Mouse (Mus musculus) neural tube, embryonic 11.5 days (tissue): ENCODE results near the gene Ets1. TPM values are rescaled to one million over a fixed set of nuclear protein-coding genes. Genes with fewer than 3 reads are reported as not detected.

ENCODE experiments used
- ATAC-seq: fragments of 200-750 bp; cut with Nextera tagmentation; 2 replicates; pipeline ENCODE4 v1.8.0; 2017; ENCODE audit warnings: moderate number of reproducible peaks, mild to moderate bottlenecking, moderate TSS enrichment, moderate library complexity; ENCODE audit not compliant: insufficient read depth, low FRiP score, low TSS enrichment
- DNase-seq: peaks from one replicate; pipeline ENCODE4 v3.0.0-alpha.2; 2015; ENCODE audit warnings: low spot score
- H3K27ac ChIP-seq: fragments of 300-500 bp; sonication (generic); 2 replicates; pipeline ENCODE4 v1.5.1; 2014; ENCODE audit warnings: low read depth, mild to moderate bottlenecking, low read length
- H3K27me3 ChIP-seq: fragments of 300-500 bp; sonication (generic); 2 replicates; pipeline ENCODE4 v1.6.1; 2014; ENCODE audit warnings: mild to moderate bottlenecking, low read length, mixed read lengths; ENCODE audit not compliant: control insufficient read depth, insufficient read depth
- H3K36me3 ChIP-seq: fragments of 300-500 bp; sonication (generic); 2 replicates; pipeline ENCODE4 v1.6.1; 2014; ENCODE audit warnings: mild to moderate bottlenecking, low read length, moderate library complexity, mixed read lengths; ENCODE audit not compliant: control insufficient read depth, insufficient read depth
- H3K4me1 ChIP-seq: fragments of 300-500 bp; sonication (generic); 2 replicates; pipeline ENCODE4 v1.6.1; 2014; ENCODE audit warnings: low read length, mixed read lengths; ENCODE audit not compliant: control insufficient read depth, insufficient read depth
- H3K4me2 ChIP-seq: fragments of 300-500 bp; sonication (generic); 2 replicates; pipeline ENCODE4 v1.6.1; 2014; ENCODE audit warnings: low read depth, mild to moderate bottlenecking, moderate library complexity
- H3K4me3 ChIP-seq: fragments of 300-500 bp; sonication (generic); 2 replicates; pipeline ENCODE4 v1.5.1; 2014; ENCODE audit warnings: low read depth, low read length
- H3K9ac ChIP-seq: fragments of 300-500 bp; sonication (generic); 2 replicates; pipeline ENCODE4 v1.6.1; 2014; ENCODE audit warnings: mild to moderate bottlenecking, low read length
- H3K9me3 ChIP-seq: fragments of 300-500 bp; sonication (generic); 2 replicates; pipeline ENCODE4 v1.6.1; 2016; ENCODE audit warnings: low read length; ENCODE audit not compliant: control insufficient read depth
- WGBS: fragments of 180-500 bp; shearing (Covaris S2); extraction: QIAGEN DNeasy Blood & Tissue Kit; methylation state at CpG from one replicate; pipeline ENCODE4 v1.1.7; 2014; 5-methylcytosine and 5-hydroxymethylcytosine counted together
- polyA plus RNA-seq: library from polyadenylated mRNA; unstranded; fragments of >200 nt; fragmentation: Nextera tagmentation; extraction: Ambion mirVana; gene quantifications from 2 replicates; pipeline ENCODE4 v1.2.1, GENCODE M21; 2014

Gene Ets1
- polyA plus RNA-seq, 1 experiment from 2014 or later: 34.4 TPM

- Histone ChIP-seq H3K9me3 (no peaks in the 10 kb centered on the region), H3K27me3 (peaks cover 12% of the 10 kb centered on the region), H3K4me3 (no peak overlapping the region), H3K9ac (no peak overlapping the region), H3K4me2 (no peak overlapping the region), H3K36me3 (no peaks in the 10 kb centered on the region), H3K27ac (no peak overlapping the region), H3K4me1 (no peaks in the 10 kb centered on the region)
- ATAC-seq (no peak), DNase-seq (no peak)
- WGBS: 80% methylated on average over 8 of the region's 8 CpGs
These were observed 63.4 kb downstream of the Ets1 start for GRCm38 (mm10) chr9:32699391-32699841.

GRCm38 (mm10) chr9:32700091-32700905 lies 64.3 kb downstream of the Ets1 start:
- H3K4me3 ChIP-seq: no peak overlapping the region
- H3K4me1 ChIP-seq: no peaks in the 10 kb centered on the region
- no peaks in the 10 kb centered on the region for H3K36me3 ChIP-seq
- DNase-seq: no peak
- H3K27ac ChIP-seq: no peak overlapping the region
- no peak overlapping the region for H3K9ac ChIP-seq
- H3K27me3 ChIP-seq: peaks cover 12% of the 10 kb centered on the region
- no peaks in the 10 kb centered on the region for H3K9me3 ChIP-seq
- 81% methylated on average over 7 of the region's 7 CpGs for WGBS
- H3K4me2 ChIP-seq: no peak overlapping the region
- no peak for ATAC-seq

DNA sequence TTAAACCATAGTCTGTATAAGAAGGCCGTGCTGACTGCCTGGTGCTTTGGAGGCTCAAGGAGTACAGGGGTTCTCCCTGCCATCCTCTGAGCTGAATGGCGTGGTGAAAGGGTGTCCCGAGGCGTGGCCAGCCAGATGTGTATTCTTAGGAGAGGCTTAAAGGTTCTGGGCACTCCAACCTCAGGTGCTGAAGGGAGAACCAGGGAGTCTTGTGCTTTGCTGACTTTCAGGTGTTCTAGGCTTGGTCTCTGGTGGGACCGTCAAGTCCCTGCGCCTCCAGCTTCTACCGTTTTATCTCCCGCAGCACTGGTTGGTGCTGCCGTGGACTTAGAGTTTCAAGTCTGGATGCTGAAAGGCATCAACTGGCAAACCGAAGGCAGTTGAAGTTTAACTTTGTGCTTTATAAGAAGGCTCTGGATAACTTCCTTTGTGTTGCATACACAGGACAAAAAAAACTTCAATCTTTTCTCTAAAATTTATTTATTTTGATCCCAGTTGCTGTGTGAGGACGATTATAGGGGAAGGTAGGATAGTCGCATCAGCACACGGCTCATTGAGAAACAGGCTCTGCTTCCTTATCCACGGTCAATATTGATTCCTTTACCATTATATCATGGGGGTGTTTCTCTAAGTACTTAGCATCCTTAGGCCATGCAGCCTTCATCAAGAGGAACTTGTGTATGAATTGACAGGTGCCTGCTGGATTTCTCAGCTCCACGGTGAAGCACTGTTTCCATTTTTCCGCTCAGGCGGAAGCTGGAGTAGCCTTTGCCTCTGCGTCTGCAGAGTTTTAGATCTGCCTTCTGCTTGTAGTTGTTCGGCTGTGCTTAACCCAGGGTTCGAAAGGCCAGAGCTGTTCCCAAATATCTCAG lies 65.3 kb downstream of the Ets1 start:
- Histone ChIP-seq H3K9me3 (no peaks in the 10 kb centered on the region), H3K9ac (no peak overlapping the region), H3K27me3 (peaks cover 12% of the 10 kb centered on the region), H3K4me3 (no peak overlapping the region), H3K4me2 (no peak overlapping the region), H3K27ac (no peak overlapping the region), H3K36me3 (no peaks in the 10 kb centered on the region), H3K4me1 (0 out of 2 replicates have a peak, but pooled peaks cover 3% of the 10 kb centered on the region)
- DNase-seq: no peak
- 84% methylated on average over 20 of the region's 20 CpGs for WGBS
- no peak for ATAC-seq

GRCm38 (mm10) chr9:32701998-32702305 lies 65.9 kb downstream of the Ets1 start:
- 0 out of 2 replicates have a peak, but pooled peaks cover 3% of the 10 kb centered on the region for H3K4me1 ChIP-seq
- H3K9ac ChIP-seq: no peak overlapping the region
- no peaks in the 10 kb centered on the region for H3K36me3 ChIP-seq
- ATAC-seq: no peak
- no peak overlapping the region for H3K27ac ChIP-seq
- no peaks in the 10 kb centered on the region for H3K9me3 ChIP-seq
- no peak overlapping the region for H3K4me2 ChIP-seq
- peaks cover 8% of the 10 kb centered on the region for H3K27me3 ChIP-seq
- H3K4me3 ChIP-seq: no peak overlapping the region
- DNase-seq: no peak
- WGBS: 89% methylated on average over 2 of the region's 2 CpGs

GRCm38 (mm10) chr9:32702836-32703395 lies 66.9 kb downstream of the Ets1 start:
- H3K9me3 ChIP-seq: no peaks in the 10 kb centered on the region
- DNase-seq: no peak
- 0 out of 2 replicates have a peak, but pooled peaks cover 3% of the 10 kb centered on the region for H3K4me1 ChIP-seq
- H3K4me2 ChIP-seq: no peak overlapping the region
- no peak for ATAC-seq
- H3K4me3 ChIP-seq: no peak overlapping the region
- WGBS: 60% methylated on average over 4 of the region's 4 CpGs
- H3K9ac ChIP-seq: no peak overlapping the region
- H3K27ac ChIP-seq: no peak overlapping the region
- no peaks in the 10 kb centered on the region for H3K27me3 ChIP-seq
- no peaks in the 10 kb centered on the region for H3K36me3 ChIP-seq

DNA sequence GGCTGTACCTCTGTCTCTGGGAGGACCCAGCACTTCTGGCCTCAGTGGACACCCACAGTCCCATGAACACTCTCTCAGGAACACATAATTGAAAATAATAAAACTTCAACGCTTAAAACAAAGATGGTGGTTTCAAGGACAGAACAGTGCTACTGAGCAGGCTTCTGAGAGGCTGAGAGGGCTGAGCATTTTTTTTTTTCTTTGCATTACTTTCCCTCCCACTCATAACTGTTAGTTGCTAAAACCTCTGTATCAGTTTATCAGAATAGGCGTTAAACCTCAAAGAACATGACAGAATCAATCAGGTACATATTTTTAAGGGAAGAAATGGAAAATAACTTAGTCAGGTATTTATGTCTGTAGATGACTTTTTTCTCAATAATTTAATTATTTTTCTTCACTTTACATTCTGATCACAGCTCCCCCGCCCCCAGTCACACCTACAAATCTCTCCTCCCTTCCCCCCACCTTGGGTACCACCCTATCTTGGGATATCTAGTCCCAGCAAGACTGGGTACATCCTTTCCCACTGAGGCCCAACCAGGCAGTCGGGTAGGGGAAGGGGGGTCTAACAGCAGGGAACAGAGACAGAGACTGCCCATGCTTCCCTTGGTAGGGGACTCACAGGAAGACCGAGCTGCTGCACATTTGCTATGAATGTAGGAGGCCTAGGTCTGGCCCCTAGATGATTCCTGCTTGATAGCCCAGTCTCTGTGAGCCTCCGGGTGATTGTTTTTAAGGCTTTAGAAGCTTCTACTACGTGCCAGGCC lies 68.1 kb downstream of the Ets1 start:
- ATAC-seq: no peak
- Histone ChIP-seq H3K27ac (no peak overlapping the region), H3K4me1 (0 out of 2 replicates have a peak, but pooled peaks cover 3% of the 10 kb centered on the region), H3K4me2 (no peak overlapping the region), H3K36me3 (no peaks in the 10 kb centered on the region), H3K4me3 (no peak overlapping the region), H3K9me3 (no peaks in the 10 kb centered on the region), H3K9ac (no peak overlapping the region), H3K27me3 (no peaks in the 10 kb centered on the region)
- WGBS: 73% methylated on average over 7 of the region's 7 CpGs
- DNase-seq: no peak

DNA sequence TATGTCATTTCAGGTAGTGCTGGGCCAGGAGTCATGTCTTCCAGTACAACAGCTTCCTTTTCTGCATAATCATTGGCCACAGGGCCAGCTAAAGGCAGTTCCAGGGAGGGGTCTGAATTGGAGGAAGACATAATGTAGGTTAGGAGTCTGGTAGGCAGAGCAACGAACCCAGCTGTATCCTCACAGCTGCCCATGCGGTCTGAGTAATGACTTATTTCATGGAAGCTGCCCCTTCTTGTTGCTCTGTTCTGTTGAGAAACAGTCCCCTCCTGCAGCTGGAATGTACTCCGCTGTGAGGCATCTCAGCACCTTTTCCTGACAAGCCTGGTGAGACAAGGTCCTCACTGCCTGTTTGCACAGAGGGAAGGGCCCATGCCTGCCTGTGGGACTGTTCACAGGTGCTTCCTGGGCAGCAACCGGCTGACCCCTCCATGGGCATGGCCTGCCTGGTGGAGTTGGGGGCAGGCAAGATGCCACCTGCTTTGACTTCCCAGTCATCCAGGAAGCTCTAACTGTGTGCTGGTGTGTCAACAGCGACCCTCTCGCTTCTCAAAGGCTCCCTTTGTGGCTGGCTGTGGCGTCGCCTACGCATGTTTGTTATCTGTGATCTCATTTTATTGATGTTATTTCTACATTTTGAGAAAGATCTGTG lies 69.9 kb downstream of the Ets1 start:
- H3K4me1 ChIP-seq: 0 out of 2 replicates have a peak, but pooled peaks cover 3% of the 10 kb centered on the region
- H3K36me3 ChIP-seq: no peaks in the 10 kb centered on the region
- WGBS: 71% methylated on average over 9 of the region's 9 CpGs
- ATAC-seq: no peak
- H3K9me3 ChIP-seq: no peaks in the 10 kb centered on the region
- H3K27ac ChIP-seq: no peak overlapping the region
- H3K4me2 ChIP-seq: no peak overlapping the region
- DNase-seq: no peak
- H3K9ac ChIP-seq: no peak overlapping the region
- no peaks in the 10 kb centered on the region for H3K27me3 ChIP-seq
- H3K4me3 ChIP-seq: no peak overlapping the region

- ATAC-seq: no peak
- Histone ChIP-seq H3K9ac (no peak overlapping the region), H3K36me3 (no peaks in the 10 kb centered on the region), H3K4me2 (no peak overlapping the region), H3K27ac (no peak overlapping the region), H3K27me3 (no peaks in the 10 kb centered on the region), H3K4me1 (0 out of 2 replicates have a peak, but pooled peaks cover 3% of the 10 kb centered on the region), H3K9me3 (no peaks in the 10 kb centered on the region), H3K4me3 (no peak overlapping the region)
- WGBS: 77% methylated on average over 3 of the region's 3 CpGs
- DNase-seq: no peak
These were observed 71.4 kb downstream of the Ets1 start for GRCm38 (mm10) chr9:32707436-32707835.
